Mouse (Mus musculus) adrenal gland, postnatal 25 days (tissue): ENCODE data around the gene Mycl. TPM values are rescaled to one million over a fixed set of nuclear protein-coding genes. Genes with fewer than 3 reads are reported as not detected.

Experiments used
- DNase-seq: peaks from one replicate; pipeline ENCODE4 v3.0.0; 2021; ENCODE audit warnings: mixed read lengths
- total RNA-seq: library from RNA; stranded (reverse); gene quantifications from 2 replicates; pipeline ENCODE4 v1.2.3, GENCODE M21; 2021

The Mycl gene
- total RNA-seq, 1 experiment from 2014 or later = 1.2 TPM

- DNase-seq = no peak
These were observed 19.2 kb downstream of the Mycl start for GRCm38 (mm10) chr4:123014501-123015282.

- peak; percentile 94 for DNase-seq
These were observed 21.1 kb downstream of the Mycl start, which contains the start of gene Trit1 for GRCm38 (mm10) chr4:123016451-123016957. Trit1 (plus strand) TSS chr4:123016597.

GRCm38 (mm10) chr4:123021591-123021990 is 26.1 kb downstream of the Mycl start:
- DNase-seq = no peak

GRCm38 (mm10) chr4:123022896-123023295 is 27.4 kb downstream of the Mycl start:
- no peak for DNase-seq

GRCm38 (mm10) chr4:123025418-123025817 is 30.0 kb downstream of the Mycl start:
- no peak for DNase-seq

GRCm38 (mm10) chr4:123026161-123026560 is 30.7 kb downstream of the Mycl start:
- no peak for DNase-seq

- no peak for DNase-seq
These were observed 31.1 kb downstream of the Mycl start for GRCm38 (mm10) chr4:123026597-123026996.

DNA sequence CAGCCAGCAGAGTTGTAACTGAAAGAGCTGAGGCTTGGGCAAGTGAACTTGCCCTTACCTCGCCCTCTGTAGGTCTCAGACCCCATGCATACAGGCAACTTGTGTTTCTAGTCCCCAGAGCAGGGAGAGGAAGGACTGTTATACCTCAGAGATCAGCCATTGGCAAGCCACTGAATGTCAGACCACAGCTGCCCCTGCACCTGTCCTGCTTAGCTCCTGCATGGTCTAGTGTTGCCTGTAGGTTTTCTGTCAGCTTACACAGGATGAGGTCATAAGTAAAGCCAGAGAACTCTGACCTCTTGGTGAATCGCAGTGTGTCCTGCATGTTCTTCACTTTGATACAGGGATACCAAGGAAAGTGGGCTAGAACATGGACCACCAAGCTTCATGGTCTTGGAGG is 39.4 kb downstream of the Mycl start:
- DNase-seq = no peak

DNA sequence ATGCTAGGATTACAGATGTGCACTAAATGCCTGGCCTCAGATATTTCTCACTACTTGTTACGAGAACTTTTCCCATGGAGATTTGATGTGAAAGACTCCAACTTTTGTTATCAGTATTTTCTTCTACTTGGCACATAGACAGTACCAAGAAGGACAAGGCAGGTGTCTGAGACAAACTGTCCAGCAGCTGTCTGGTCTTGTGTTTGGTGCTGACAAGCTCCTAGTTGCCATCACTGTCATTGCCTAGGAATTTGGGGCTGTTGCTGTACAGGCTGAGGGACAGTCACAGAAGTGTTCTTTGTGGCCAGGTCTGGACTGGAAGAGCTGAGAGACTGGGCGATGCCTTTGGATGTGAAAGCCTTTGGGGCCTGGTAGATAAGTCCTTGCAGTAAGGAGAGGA is 40.2 kb downstream of the Mycl start:
- DNase-seq = no peak

- no peak for DNase-seq
These were observed 41.3 kb downstream of the Mycl start for GRCm38 (mm10) chr4:123036710-123037109.

- DNase-seq = no peak
These were observed 45.7 kb downstream of the Mycl start for GRCm38 (mm10) chr4:123041131-123041530.

DNA sequence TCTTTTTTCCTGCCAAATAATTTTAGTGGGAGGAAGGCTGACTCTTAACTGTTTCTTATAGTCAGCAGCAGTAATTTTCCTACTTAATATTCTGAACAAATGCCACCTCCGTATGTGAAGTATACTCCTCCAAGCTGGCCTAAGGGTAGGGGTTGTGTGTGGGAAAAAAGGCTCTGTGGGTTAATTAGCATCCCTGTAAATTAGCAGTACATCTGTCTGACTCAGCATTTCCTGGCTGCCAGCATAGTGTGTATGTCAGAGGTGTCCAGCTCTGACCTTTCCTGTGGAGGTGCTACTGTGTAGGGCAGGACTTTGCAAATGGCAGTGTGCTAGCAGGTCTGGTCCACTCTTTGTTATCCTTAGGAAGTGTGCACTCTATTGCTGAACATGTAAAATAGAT is 48.4 kb downstream of the Mycl start:
- no peak for DNase-seq

GRCm38 (mm10) chr4:123044842-123045241 is 49.4 kb downstream of the Mycl start:
- no peak for DNase-seq

- DNase-seq = no peak
These were observed 50.8 kb downstream of the Mycl start for GRCm38 (mm10) chr4:123046300-123046699.

DNA sequence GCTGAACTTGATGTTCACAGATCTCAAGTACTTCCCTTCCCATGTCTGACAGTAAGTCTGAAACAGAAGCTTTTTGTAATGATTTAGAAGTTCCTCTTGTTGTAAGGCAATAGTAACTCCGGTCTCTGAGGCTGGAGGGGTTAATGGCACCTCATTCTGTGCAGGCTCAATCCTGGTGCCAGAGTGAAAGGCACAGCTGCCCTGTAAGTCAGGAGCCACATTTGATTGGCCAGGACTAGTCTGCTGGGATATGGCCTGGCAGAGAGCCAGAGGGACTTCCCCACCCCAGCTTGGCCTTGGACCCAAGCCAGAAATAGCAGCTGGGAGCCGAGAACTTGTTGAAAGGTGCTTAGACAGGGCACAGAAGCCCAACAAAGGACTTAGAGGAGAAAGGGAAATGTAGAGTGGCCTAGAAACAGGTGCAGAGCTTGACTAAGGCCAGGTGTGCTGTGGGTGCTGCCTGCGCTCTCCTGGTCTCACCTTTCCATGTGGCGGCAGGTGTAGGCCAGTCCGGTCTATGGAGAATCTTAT is 55.3 kb downstream of the Mycl start:
- DNase-seq = peak; percentile 83

Other genes starting within 250 kb of the Mycl start
- 68.1 and 70.8 TPM in 2 replicates for gene Ppt1, start 159.4 kb upstream of the Mycl start, total RNA-seq
- gene Cap1, start 109.6 kb upstream of the Mycl start, total RNA-seq = 132 and 141 TPM in 2 replicates
- gene Mfsd2a, start 34.5 kb upstream of the Mycl start, total RNA-seq = 1.7 TPM in 1 of 2 replicates, not detected in the other
- gene Trit1, start 20.9 kb downstream of the Mycl start, total RNA-seq = 15.9 and 22.5 TPM in 2 replicates
- gene Bmp8b, start 109.5 kb downstream of the Mycl start, total RNA-seq = not detected in 2 replicates
- not detected in 2 replicates for gene Oxct2b, start 120.6 kb downstream of the Mycl start, total RNA-seq
- 44.3 and 49.8 TPM in 2 replicates for gene Ppie, start 144.3 kb downstream of the Mycl start, total RNA-seq
- 2.0 and 3.6 TPM in 2 replicates for gene Hpcal4, start 187.6 kb downstream of the Mycl start, total RNA-seq
- 42.0 and 42.8 TPM in 2 replicates for gene Nt5c1a, start 205.9 kb downstream of the Mycl start, total RNA-seq
- gene Heyl, start 237.9 kb downstream of the Mycl start, total RNA-seq = 3.8 and 4.0 TPM in 2 replicates